Mouse (Mus musculus): ENCODE data around the gene Usp29. TPM values are rescaled to one million over a fixed set of nuclear protein-coding genes. Genes with fewer than 3 reads are reported as not detected.
"Not testable (repeated sequence)": the region's sequence is repeated elsewhere in the genome, so short reads cannot be mapped to it uniquely, and the experiment has no call there.

Usp29 gene
- polyA plus RNA-seq, 1 experiment from 2014 or later: 26.1 TPM

- no peak overlapping the region for H3K27ac ChIP-seq (replicated peaks)
- peaks cover 11% of the 10 kb centered on the region for H3K4me1 ChIP-seq
- 92% methylated on average over 3 of the region's 3 CpGs for WGBS
- no peak overlapping the region for H3K4me3 ChIP-seq
- no peaks in the 10 kb centered on the region for H3K27me3 ChIP-seq
- H3K9ac ChIP-seq (replicated peaks): no peak overlapping the region
- no peaks in the 10 kb centered on the region for H3K9me3 ChIP-seq
- peak; percentile 63 for ATAC-seq (replicated peaks)
- no peaks in the 10 kb centered on the region for H3K36me3 ChIP-seq
- H3K4me2 ChIP-seq (replicated peaks): no peak overlapping the region
These were observed 193.1 kb downstream of the Usp29 start for GRCm38 (mm10) chr7:6923515-6923914.

GRCm38 (mm10) chr7:6925926-6926730 lies 195.8 kb downstream of the Usp29 start:
- Histone ChIP-seq H3K27ac (replicated peaks) (peak overlapping the region; percentile 28), H3K4me1 (peaks cover 11% of the 10 kb centered on the region), H3K9ac (replicated peaks) (no peak overlapping the region), H3K27me3 (no peaks in the 10 kb centered on the region), H3K36me3 (no peaks in the 10 kb centered on the region), H3K9me3 (no peaks in the 10 kb centered on the region), H3K4me2 (replicated peaks) (no peak overlapping the region), H3K4me3 (no peak overlapping the region)
- ATAC-seq (replicated peaks): peak; percentile 44; the same call in 1 of the 2 replicates
- 38% methylated on average over 7 of the region's 7 CpGs for WGBS

- ATAC-seq (replicated peaks): no peak; the same call in 1 of the 2 replicates
These were observed 196.3 kb downstream of the Usp29 start for GRCm38 (mm10) chr7:6926731-6926995.

DNA sequence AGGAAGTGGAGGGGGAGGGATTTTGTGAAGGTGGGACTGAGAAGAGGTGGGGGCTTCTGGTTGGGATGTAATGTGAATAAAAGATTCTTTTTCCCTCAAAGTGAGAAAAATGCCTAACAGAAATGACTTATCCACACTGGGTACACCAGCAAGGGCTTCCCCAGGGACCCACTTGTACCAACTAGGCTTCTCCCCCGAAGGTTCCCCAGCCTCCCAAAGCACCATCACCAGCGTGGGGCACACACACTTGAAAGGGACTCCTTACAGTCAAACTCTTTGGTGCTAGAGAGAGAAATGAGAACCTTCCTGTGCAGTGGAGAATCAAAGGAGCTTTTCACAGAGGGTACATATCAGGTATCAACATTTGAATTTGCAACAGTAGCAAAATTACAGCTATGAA lies 198.9 kb downstream of the Usp29 start:
- H3K27me3 ChIP-seq: no peaks in the 10 kb centered on the region
- no peaks in the 10 kb centered on the region for H3K36me3 ChIP-seq
- 70% methylated on average over 2 of the region's 2 CpGs for WGBS
- no peak overlapping the region for H3K9ac ChIP-seq (replicated peaks)
- H3K4me3 ChIP-seq: no peak overlapping the region
- ATAC-seq (replicated peaks): no peak
- H3K9me3 ChIP-seq: no peaks in the 10 kb centered on the region
- no peak overlapping the region for H3K27ac ChIP-seq (replicated peaks)
- H3K4me2 ChIP-seq (replicated peaks): no peak overlapping the region
- peaks cover 11% of the 10 kb centered on the region for H3K4me1 ChIP-seq

More at GRCm38 (mm10) chr7:6926731-6926995, 196.3 kb downstream of the Usp29 start:
- Histone ChIP-seq H3K4me3 (no peak overlapping the region), H3K36me3 (no peaks in the 10 kb centered on the region), H3K27me3 (no peaks in the 10 kb centered on the region), H3K4me2 (replicated peaks) (no peak overlapping the region), H3K4me1 (peaks cover 11% of the 10 kb centered on the region), H3K9me3 (no peaks in the 10 kb centered on the region), H3K27ac (replicated peaks) (peak overlapping the region; percentile 28), H3K9ac (replicated peaks) (no peak overlapping the region)
- 6% methylated on average over 4 of the region's 4 CpGs for WGBS

GRCm38 (mm10) chr7:6934741-6935140 lies 204.4 kb downstream of the Usp29 start:
- no peak for ATAC-seq (replicated peaks)

DNA sequence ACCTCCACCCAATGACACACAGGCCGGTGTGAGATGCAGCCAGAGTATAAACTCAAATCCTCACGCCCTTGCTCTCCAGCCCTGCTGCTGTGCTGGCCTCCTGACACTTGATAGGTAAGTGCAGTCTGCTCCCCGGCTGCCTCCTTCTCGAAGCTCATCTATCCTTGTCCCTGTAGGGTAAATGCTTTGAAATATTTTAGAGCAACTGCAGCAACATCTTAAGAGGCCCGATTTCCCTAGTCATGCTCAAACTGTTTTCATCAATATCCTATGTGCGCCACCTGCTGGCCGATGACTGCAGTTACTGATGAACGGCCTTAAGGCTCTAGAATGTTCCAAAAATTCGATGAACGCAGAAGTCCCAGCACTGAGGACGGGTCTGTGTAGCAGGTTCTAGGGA lies 206.7 kb downstream of the Usp29 start:
- Histone ChIP-seq H3K27ac (replicated peaks) (no peak overlapping the region), H3K9me3 (no peaks in the 10 kb centered on the region), H3K9ac (replicated peaks) (no peak overlapping the region), H3K27me3 (no peaks in the 10 kb centered on the region), H3K4me3 (no peak overlapping the region), H3K4me2 (replicated peaks) (no peak overlapping the region), H3K36me3 (no peaks in the 10 kb centered on the region), H3K4me1 (no peaks in the 10 kb centered on the region)
- ATAC-seq (replicated peaks): peak; percentile 65
- 39% methylated on average over 11 of the region's 11 CpGs for WGBS

More at GRCm38 (mm10) chr7:6934741-6935140, 204.4 kb downstream of the Usp29 start:
- 34% methylated on average over 5 of the region's 5 CpGs for WGBS
- no peak overlapping the region for H3K4me2 ChIP-seq (replicated peaks)
- no peaks in the 10 kb centered on the region for H3K9me3 ChIP-seq
- no peaks in the 10 kb centered on the region for H3K4me1 ChIP-seq
- H3K36me3 ChIP-seq: no peaks in the 10 kb centered on the region
- H3K9ac ChIP-seq (replicated peaks): no peak overlapping the region
- no peak overlapping the region for H3K27ac ChIP-seq (replicated peaks)
- no peaks in the 10 kb centered on the region for H3K27me3 ChIP-seq
- no peak overlapping the region for H3K4me3 ChIP-seq

GRCm38 (mm10) chr7:6940761-6941231 lies 210.4 kb downstream of the Usp29 start:
- Histone ChIP-seq H3K4me2 (replicated peaks) (peak overlapping the region; percentile 16), H3K4me1 (no peaks in the 10 kb centered on the region), H3K9me3 (no peaks in the 10 kb centered on the region), H3K9ac (replicated peaks) (no peak overlapping the region), H3K4me3 (0 out of 2 replicates have a peak overlapping the region, but pooled peaks have one; percentile 1), H3K36me3 (no peaks in the 10 kb centered on the region), H3K27me3 (no peaks in the 10 kb centered on the region), H3K27ac (replicated peaks) (no peak overlapping the region)
- ATAC-seq (replicated peaks): peak; percentile 62
- 26% methylated on average over 16 of the region's 16 CpGs for WGBS

DNA sequence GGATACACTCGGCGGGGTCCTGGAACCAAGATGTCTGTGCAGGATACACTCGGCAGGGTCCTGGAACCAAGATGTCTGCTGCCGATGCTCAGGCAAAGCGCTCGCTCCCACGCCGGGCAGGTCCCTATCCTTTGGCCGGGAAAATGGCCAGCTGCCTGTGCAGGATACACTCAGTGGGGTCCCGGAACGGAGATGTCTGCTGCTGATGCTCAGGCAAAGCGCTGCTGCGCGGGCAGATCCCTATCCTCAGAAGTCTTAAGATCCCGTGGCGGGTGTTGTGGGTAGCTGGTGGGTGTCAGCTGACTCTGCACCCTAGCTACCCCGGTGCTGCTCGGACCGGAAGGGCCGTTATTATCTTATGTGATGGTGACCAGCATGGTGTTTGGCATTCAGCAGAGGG lies 217.7 kb downstream of the Usp29 start:
- 93% methylated on average over 20 of the region's 20 CpGs for WGBS
- H3K4me3 ChIP-seq; H3K27ac ChIP-seq (replicated peaks); H3K9me3 ChIP-seq; ATAC-seq (replicated peaks); H3K4me1 ChIP-seq; H3K4me2 ChIP-seq (replicated peaks); H3K9ac ChIP-seq (replicated peaks); H3K36me3 ChIP-seq; H3K27me3 ChIP-seq: not testable (repeated sequence)

- Histone ChIP-seq H3K36me3 (0 out of 2 replicates have a peak, but pooled peaks cover under 1% of the 10 kb centered on the region), H3K4me3 (no peak overlapping the region), H3K4me1 (no peaks in the 10 kb centered on the region), H3K9ac (replicated peaks) (no peak overlapping the region), H3K27me3 (no peaks in the 10 kb centered on the region), H3K4me2 (replicated peaks) (no peak overlapping the region), H3K27ac (replicated peaks) (no peak overlapping the region), H3K9me3 (no peaks in the 10 kb centered on the region)
- ATAC-seq (replicated peaks): no peak
- 93% methylated on average over 4 of the region's 4 CpGs for whole genome bisulfite sequencing
These were observed 226.2 kb downstream of the Usp29 start for GRCm38 (mm10) chr7:6956576-6956975.

GRCm38 (mm10) chr7:6958574-6958973 lies 228.2 kb downstream of the Usp29 start:
- 71% methylated on average over 1 of the region's 1 CpGs for WGBS
- Histone ChIP-seq H3K27ac (replicated peaks) (no peak overlapping the region), H3K9ac (replicated peaks) (no peak overlapping the region), H3K9me3 (0 out of 2 replicates have a peak, but pooled peaks cover 3% of the 10 kb centered on the region), H3K27me3 (no peaks in the 10 kb centered on the region), H3K36me3 (peaks cover 8% of the 10 kb centered on the region; the same call in 1 of the 2 replicates), H3K4me1 (no peaks in the 10 kb centered on the region), H3K4me2 (replicated peaks) (no peak overlapping the region), H3K4me3 (no peak overlapping the region)
- no peak for ATAC-seq (replicated peaks)

GRCm38 (mm10) chr7:6973566-6973965 lies 243.2 kb downstream of the Usp29 start:
- WGBS: 100% methylated on average over 1 of the region's 1 CpGs
- Histone ChIP-seq H3K4me1 (no peaks in the 10 kb centered on the region), H3K9ac (replicated peaks) (no peak overlapping the region), H3K4me3 (no peak overlapping the region), H3K27ac (replicated peaks) (no peak overlapping the region), H3K9me3 (no peaks in the 10 kb centered on the region), H3K36me3 (no peaks in the 10 kb centered on the region), H3K4me2 (replicated peaks) (no peak overlapping the region), H3K27me3 (no peaks in the 10 kb centered on the region)
- no peak for ATAC-seq (replicated peaks)

DNA sequence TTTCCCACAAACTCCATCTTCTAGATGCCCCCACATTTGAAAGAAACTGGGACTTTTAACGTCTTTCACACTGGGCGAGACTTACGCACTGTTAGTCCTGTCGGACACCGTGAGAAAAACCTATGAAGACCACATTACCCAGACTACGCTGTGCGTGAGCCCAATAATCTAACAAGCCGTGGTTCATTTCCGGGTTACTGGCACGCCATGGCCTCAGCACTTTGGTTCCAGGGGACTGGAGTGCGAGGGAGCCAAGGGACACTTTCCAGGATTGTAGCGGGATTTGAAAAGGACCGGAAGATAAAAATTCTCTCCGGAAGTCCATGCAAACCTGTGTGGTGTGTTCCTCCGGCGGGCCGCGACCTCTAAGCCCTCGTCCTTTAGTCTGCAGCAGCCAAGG lies 246.5 kb downstream of the Usp29 start:
- H3K4me3 ChIP-seq: no peak overlapping the region
- no peaks in the 10 kb centered on the region for H3K36me3 ChIP-seq
- no peak overlapping the region for H3K27ac ChIP-seq (replicated peaks)
- WGBS: 92% methylated on average over 19 of the region's 19 CpGs
- ATAC-seq (replicated peaks): no peak
- no peaks in the 10 kb centered on the region for H3K9me3 ChIP-seq
- no peaks in the 10 kb centered on the region for H3K4me1 ChIP-seq
- no peak overlapping the region for H3K9ac ChIP-seq (replicated peaks)
- H3K4me2 ChIP-seq (replicated peaks): no peak overlapping the region
- no peaks in the 10 kb centered on the region for H3K27me3 ChIP-seq

- ATAC-seq (replicated peaks); H3K27me3 ChIP-seq; H3K4me1 ChIP-seq; H3K36me3 ChIP-seq; H3K27ac ChIP-seq (replicated peaks); H3K4me3 ChIP-seq; H3K9me3 ChIP-seq; H3K9ac ChIP-seq (replicated peaks); H3K4me2 ChIP-seq (replicated peaks): not testable (repeated sequence)
- WGBS: 89% methylated on average over 11 of the region's 11 CpGs
These were observed 264.9 kb downstream of the Usp29 start, which contains the start of gene Aurkc for GRCm38 (mm10) chr7:6995251-6995650. Gene Aurkc (plus strand): TSS chr7:6995300.

Data from forebrain, embryonic 15.5 days (tissue).